Mouse (Mus musculus) 3T3-L1 (cell line): ENCODE results near the gene Fmnl2.

Source experiments
- DNase-seq: peaks from one replicate; pipeline ENCODE4 v3.0.0-alpha.2; 2015; ENCODE audit warnings: low read depth, low spot score

Gene Fmnl2

GRCm38 (mm10) chr2:52857611-52858528, at the start of gene Fmnl2:
Gene Fmnl2 (plus strand): TSS chr2:52857860.
- peak; percentile 62 for DNase-seq

- DNase-seq, result no peak
Observed at GRCm38 (mm10) chr2:52809988-52810387, 47.7 kb upstream of the Fmnl2 start.

DNA sequence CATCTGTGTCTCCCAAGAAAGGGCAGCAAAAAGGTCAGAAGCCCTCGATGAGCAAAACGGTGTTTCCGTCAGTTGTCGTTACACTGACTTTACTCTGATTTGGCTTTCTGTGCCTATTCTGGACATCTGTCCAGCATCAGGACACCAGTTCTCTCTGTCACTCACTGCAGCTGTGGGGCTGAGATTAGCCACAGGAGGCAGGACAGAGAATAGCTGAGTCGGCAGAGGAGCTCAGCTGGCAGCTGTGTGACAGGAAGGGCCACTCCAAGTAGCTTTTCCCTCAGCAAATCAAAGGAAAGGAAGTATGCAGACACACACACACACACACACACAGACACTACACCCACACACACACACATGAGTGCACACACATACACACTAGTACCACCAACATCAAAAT, 46.0 kb upstream of the Fmnl2 start:
- peak; percentile 9 for DNase-seq

- no peak for DNase-seq
Observed at GRCm38 (mm10) chr2:52817341-52817740, 40.3 kb upstream of the Fmnl2 start.

- no peak for DNase-seq
Observed at GRCm38 (mm10) chr2:52818944-52819343, 38.7 kb upstream of the Fmnl2 start.

GRCm38 (mm10) chr2:52822214-52822613, 35.4 kb upstream of the Fmnl2 start:
- DNase-seq, result no peak

- DNase-seq, result no peak
Observed at GRCm38 (mm10) chr2:52828077-52828476, 29.6 kb upstream of the Fmnl2 start.

GRCm38 (mm10) chr2:52830513-52830912, 27.1 kb upstream of the Fmnl2 start:
- DNase-seq, result no peak

GRCm38 (mm10) chr2:52831585-52831984, 26.1 kb upstream of the Fmnl2 start:
- DNase-seq, result no peak

DNA sequence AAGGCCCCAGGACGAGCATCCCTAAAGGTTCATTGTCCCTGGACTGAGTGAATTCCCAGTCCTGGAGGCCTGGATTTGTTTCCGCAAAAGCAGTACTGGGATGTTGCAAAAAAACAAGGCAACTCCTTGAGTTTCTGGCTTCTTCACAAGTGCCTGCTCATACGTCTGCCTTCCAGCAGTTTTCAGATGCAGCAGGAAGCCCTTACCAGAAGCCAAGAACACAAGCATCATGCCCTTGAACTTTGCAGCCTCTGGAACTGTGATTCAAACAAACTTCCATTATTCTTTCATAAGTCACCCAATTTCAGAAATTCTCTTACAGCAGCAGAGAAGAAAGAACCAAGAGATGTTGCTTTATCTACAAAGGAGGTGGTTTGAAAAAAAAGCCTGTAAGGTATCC, 21.9 kb upstream of the Fmnl2 start:
- DNase-seq, result no peak

- DNase-seq, result no peak
Observed at GRCm38 (mm10) chr2:52839074-52839473, 18.6 kb upstream of the Fmnl2 start.

DNA sequence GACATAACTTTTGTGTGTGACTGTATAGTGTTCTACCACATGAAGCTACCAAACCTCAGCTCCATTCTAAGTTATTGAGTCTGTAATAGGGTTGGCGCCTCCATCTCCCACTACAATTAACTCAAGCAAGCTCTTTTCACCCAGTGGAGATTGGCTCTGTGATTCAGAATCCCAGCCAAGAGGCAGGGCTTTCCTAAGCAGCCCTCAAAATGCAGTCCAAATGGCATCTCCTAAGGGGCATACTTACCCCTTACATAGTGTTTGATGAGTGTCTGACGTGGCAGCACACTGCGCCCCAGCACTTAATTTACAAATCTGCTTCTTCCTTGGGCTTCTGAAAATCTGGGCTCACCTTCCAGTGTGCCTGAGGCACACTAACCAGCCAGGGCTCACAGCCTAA, 17.8 kb upstream of the Fmnl2 start:
- DNase-seq, result no peak

GRCm38 (mm10) chr2:52843861-52844260, 13.8 kb upstream of the Fmnl2 start:
- peak; percentile 62 for DNase-seq

GRCm38 (mm10) chr2:52844936-52845752, 12.5 kb upstream of the Fmnl2 start:
- no peak for DNase-seq

DNA sequence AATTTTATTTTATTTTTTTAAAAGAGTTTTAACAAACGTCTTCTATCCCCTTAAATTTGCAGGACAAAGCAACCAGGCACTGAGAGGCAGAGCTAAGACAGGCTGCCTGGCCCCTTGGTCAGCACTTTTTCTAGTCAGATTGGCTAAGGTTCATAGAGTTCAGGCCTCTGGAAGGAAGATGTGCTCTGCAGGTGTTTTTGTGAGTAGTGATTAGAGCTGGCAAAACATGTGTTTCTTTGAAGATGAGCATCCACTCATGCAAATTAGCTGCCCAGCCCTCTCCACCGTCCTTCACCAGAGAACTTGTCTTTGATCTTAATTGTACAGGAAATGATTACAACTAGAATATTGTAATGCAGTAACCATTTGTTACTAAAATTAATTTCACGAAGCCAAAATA, 11.2 kb upstream of the Fmnl2 start:
- DNase-seq, result no peak

GRCm38 (mm10) chr2:52849092-52849491, 8.6 kb upstream of the Fmnl2 start:
- no peak for DNase-seq

DNA sequence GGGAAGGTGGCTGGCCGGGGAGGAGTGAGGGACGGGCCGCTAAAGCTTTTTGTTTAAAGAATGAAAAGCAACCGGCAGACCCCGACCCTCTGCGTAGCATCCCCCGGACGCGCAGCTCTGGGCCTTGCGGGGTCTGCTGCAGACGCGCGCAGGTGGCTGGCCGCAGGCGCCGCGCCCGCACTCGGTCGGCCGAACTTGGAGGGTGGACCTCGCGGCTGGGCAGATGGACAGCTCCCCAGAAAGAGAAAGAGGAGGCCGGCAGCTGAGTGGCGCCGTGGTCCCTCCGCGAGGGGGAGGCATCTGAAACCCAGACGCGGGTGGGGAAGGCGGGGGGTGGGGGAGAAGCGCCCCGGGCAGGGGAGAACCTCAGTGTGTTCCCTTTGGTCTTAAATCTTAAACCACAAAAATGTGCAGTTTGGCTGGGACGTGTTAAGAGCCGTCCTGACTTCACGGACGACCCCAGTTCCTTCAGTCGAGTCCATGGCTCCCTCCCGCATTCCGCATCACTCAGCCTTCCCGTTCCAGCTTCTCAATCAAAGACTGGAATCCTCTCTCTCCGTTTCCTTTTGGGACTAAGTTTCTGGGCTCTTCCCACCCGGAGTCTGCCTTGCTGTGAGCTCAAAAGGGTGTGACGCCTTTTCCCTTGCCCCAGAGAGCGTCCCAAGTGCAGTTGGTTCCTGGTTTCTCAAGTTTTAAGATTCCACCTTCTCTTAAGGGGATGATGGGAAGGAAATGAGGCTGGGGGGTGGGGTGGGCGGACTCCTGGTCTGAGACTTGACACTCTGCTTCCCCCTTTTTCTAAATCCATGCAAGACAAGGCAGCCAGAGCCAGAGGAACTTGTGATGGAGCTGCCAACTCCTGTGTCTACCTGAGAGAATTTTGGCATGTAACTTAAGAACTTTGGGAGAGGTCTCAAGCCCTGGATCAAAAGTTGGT, 1.1 kb downstream of the Fmnl2 start:
- DNase-seq, result peak; percentile 69

DNA sequence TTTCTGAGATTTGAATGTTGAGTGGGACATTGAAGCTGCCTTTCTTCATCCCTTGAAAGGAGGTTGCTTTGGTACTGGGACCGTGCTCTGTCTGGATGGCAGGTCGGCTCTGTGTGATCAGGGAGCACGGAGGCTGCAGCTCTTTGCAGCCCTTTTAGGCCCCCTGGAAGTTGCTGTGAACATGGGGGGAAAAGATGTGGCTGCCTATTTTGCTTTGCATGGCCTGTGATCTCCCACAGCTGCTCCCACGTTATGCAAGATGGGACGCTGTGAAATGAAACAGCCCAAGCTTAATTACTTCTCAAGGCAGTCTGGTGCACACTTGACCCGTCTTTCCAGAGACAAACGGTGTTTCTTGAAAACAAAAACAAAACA, 1.8 kb downstream of the Fmnl2 start:
- no peak for DNase-seq

DNA sequence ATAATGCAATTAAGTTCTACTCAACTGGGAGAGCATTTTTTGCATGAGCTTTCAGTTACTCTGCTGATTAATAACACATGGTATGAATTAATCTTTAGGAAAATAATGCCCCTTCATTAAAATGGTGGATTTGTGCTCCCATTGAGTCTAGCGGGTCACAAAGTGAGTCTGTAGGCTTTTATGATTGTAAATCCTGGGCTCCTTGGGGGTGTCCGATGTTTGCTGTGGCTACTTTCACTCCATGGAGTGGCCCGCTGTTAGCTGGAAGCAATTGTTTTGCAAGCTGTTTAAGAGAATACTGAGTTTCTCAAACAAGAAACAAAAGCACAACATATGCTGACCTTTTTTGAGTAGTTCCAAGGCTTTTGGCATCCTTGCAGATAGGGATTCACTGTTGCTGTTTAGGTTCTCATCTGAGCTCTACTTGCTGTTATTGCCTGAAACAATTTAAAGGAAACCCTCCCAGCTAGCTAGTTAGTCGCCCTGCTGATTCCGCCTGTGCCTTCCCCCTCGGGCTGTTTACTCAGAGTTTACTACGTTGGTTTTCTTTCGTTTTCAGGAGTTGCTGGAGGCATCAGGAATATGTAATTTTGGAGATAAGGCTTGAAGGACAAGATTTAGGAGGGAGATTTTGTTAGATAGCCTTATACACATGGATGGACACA, 2.6 kb downstream of the Fmnl2 start:
- DNase-seq, result peak; percentile 78

DNA sequence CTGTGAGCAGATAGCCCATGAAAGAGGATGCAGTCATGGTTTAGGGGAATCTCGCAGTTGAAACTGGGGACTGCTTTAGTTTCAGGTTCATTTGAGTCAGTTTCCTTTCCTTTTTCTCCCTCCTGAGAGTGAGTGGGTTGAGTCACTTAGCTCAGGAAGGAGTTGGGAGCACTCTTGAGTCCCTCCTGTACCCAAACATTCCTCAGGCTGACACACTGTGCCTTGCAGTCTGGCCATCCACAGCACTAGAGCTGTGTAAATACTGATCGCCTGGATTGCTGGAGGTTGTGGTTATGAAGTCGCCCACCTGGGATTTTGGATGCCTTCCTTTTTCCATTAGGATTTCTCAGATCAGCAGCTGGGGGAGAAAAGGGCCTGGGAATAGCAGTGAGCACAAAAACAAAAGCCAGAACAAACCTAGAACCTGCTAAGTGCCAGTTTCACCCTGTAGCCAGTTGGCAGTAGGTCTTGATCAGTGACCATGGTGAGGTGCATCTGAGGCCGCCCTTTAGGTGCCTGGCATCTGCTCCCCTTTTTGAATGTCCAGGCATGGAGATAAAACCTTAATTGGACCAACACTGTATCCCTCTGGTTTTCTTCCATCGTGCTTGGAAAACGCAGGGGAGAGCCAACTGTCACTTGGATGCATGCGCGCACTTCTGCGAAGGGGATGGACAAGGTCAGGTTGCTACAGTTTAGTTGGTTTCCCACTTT, 4.5 kb downstream of the Fmnl2 start:
- DNase-seq, result peak; percentile 70
